Mouse (Mus musculus) stomach, embryonic 16.5 days (tissue): ENCODE results near the gene Cldn16. TPM values are rescaled to one million over a fixed set of nuclear protein-coding genes. Genes with fewer than 3 reads are reported as not detected.
"Not testable (repeated sequence)": the region's sequence is repeated elsewhere in the genome, so short reads cannot be mapped to it uniquely, and the experiment has no call there.

Experiments
- ATAC-seq: fragments of 200-750 bp; cut with Nextera tagmentation; 2 replicates; pipeline ENCODE4 v1.8.0; 2017; ENCODE audit warnings: moderate number of reproducible peaks, moderate TSS enrichment; ENCODE audit not compliant: insufficient read depth, low FRiP score
- H3K27ac ChIP-seq: fragments of 300-500 bp; sonication (generic); 2 replicates; pipeline ENCODE4 v1.5.1; 2014; ENCODE audit warnings: low read length
- H3K27me3 ChIP-seq: fragments of 300-500 bp; sonication (generic); 2 replicates; pipeline ENCODE4 v1.6.1; 2014; ENCODE audit warnings: low read length, control low read depth, mixed read lengths; ENCODE audit not compliant: control insufficient read depth, insufficient read depth
- H3K36me3 ChIP-seq: fragments of 300-500 bp; sonication (generic); 2 replicates; pipeline ENCODE4 v1.6.1; 2014; ENCODE audit warnings: low read length; ENCODE audit not compliant: control insufficient read depth, insufficient read depth
- H3K4me1 ChIP-seq: fragments of 300-500 bp; sonication (generic); 2 replicates; pipeline ENCODE4 v1.6.1; 2014; ENCODE audit warnings: low read length, control low read depth, mixed read lengths; ENCODE audit not compliant: control insufficient read depth, insufficient read depth
- H3K4me2 ChIP-seq: fragments of 300-500 bp; sonication (generic); 2 replicates; pipeline ENCODE4 v1.6.1; 2014; ENCODE audit warnings: low read depth, low read length, mixed read lengths
- H3K4me3 ChIP-seq: fragments of 300-500 bp; sonication (generic); replicated peaks from 2 replicates; pipeline ENCODE4 v1.5.1; 2014; ENCODE audit warnings: mild to moderate bottlenecking, low read length
- H3K9ac ChIP-seq: fragments of 300-500 bp; sonication (generic); 2 replicates; pipeline ENCODE4 v1.6.1; 2014; ENCODE audit warnings: low read length
- H3K9me3 ChIP-seq: fragments of 300-500 bp; sonication (generic); replicated peaks from 2 replicates; pipeline ENCODE4 v1.6.1; 2016; ENCODE audit warnings: low read length, control low read depth; ENCODE audit not compliant: control insufficient read depth
- WGBS: fragments of 180-500 bp; shearing (Covaris S2); extraction: QIAGEN DNeasy Blood & Tissue Kit; methylation state at CpG from one replicate; pipeline ENCODE4 v1.1.7; 2014; 5-methylcytosine and 5-hydroxymethylcytosine counted together
- polyA plus RNA-seq: library from polyadenylated mRNA; unstranded; fragments of >200 nt; fragmentation: Nextera tagmentation; extraction: Ambion mirVana; gene quantifications from 2 replicates; pipeline ENCODE4 v1.2.1, GENCODE M21; 2015

Cldn16 gene
- polyA plus RNA-seq, 1 experiment from 2014 or later: not detected

DNA sequence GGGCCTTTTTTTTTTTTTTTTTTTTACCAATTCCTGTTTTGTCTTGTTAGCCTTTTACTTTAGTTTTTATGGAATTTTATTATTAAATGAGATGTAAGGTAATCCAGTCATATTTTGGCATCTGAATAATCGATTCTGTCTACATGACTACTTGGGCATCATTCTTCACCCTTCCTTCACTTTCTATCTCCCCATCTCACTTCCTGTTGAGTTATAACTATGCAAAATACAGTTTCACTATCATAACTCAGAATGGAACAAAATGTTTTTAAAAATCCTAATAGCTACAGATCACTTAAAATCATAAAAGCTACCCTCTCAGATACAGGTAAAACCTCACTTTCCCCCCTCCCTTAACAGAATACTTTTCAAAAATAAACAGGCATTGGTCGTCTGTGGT is 6.8 kb upstream of the Cldn16 start:
- Histone ChIP-seq H3K9ac (no peak overlapping the region), H3K9me3 (no peaks in the 10 kb centered on the region), H3K36me3 (no peaks in the 10 kb centered on the region), H3K4me1 (no peaks in the 10 kb centered on the region), H3K27ac (no peak overlapping the region), H3K4me3 (no peak overlapping the region), H3K4me2 (no peak overlapping the region), H3K27me3 (no peaks in the 10 kb centered on the region)
- 75% methylated on average over 2 of the region's 2 CpGs for WGBS
- no peak for ATAC-seq

- 84% methylated on average over 4 of the region's 4 CpGs for WGBS
- no peak for ATAC-seq
Observed at GRCm38 (mm10) chr16:26466535-26466934, 3.6 kb downstream of the Cldn16 start.

GRCm38 (mm10) chr16:26471254-26471653 is 8.3 kb downstream of the Cldn16 start:
- H3K27me3 ChIP-seq: no peaks in the 10 kb centered on the region
- ATAC-seq: no peak
- WGBS: 84% methylated on average over 4 of the region's 4 CpGs

More at GRCm38 (mm10) chr16:26466535-26466934, 3.6 kb downstream of the Cldn16 start:
- Histone ChIP-seq H3K9ac (no peak overlapping the region), H3K9me3 (no peaks in the 10 kb centered on the region), H3K4me2 (no peak overlapping the region), H3K4me1 (no peaks in the 10 kb centered on the region), H3K27ac (no peak overlapping the region), H3K36me3 (no peaks in the 10 kb centered on the region), H3K27me3 (no peaks in the 10 kb centered on the region), H3K4me3 (no peak overlapping the region)

GRCm38 (mm10) chr16:26495721-26496120 is 32.8 kb downstream of the Cldn16 start:
- no peaks in the 10 kb centered on the region for H3K27me3 ChIP-seq
- H3K9ac ChIP-seq: no peak overlapping the region
- no peak overlapping the region for H3K27ac ChIP-seq
- ATAC-seq: no peak
- H3K4me3 ChIP-seq: no peak overlapping the region
- 10% methylated on average over 2 of the region's 2 CpGs for WGBS
- H3K9me3 ChIP-seq: no peaks in the 10 kb centered on the region
- H3K4me2 ChIP-seq: no peak overlapping the region
- no peaks in the 10 kb centered on the region for H3K36me3 ChIP-seq
- no peaks in the 10 kb centered on the region for H3K4me1 ChIP-seq

More at GRCm38 (mm10) chr16:26471254-26471653, 8.3 kb downstream of the Cldn16 start:
- Histone ChIP-seq H3K27ac (no peak overlapping the region), H3K36me3 (no peaks in the 10 kb centered on the region), H3K9ac (no peak overlapping the region), H3K4me1 (no peaks in the 10 kb centered on the region), H3K9me3 (no peaks in the 10 kb centered on the region), H3K4me3 (no peak overlapping the region), H3K4me2 (no peak overlapping the region)

- H3K4me1 ChIP-seq, H3K9ac ChIP-seq, H3K27ac ChIP-seq, H3K36me3 ChIP-seq, H3K27me3 ChIP-seq, H3K4me2 ChIP-seq, H3K9me3 ChIP-seq, H3K4me3 ChIP-seq, ATAC-seq: not testable (repeated sequence)
- WGBS: 58% methylated on average over 3 of the region's 3 CpGs
Observed at GRCm38 (mm10) chr16:26499705-26500104, 36.8 kb downstream of the Cldn16 start.

DNA sequence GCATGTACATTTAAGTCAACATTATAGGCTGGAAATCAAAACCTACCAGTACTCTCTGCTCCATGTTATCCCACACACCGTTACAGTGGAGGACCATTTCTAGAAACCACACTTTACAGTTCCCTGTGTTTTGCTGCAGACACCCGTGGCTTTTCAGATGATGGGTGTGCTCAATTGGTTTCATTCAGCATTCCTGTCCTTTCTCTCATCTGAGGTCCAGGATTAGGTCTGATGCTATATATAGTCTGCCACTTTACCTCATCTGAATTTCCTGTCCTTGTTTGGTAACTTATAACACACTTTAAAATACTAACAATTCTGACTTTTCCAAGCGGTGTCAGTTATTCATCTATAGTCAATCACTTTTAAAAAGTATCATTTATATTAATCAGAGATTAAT is 37.8 kb downstream of the Cldn16 start:
- H3K4me1 ChIP-seq: no peaks in the 10 kb centered on the region
- H3K9ac ChIP-seq: no peak overlapping the region
- no peak for ATAC-seq
- no peak overlapping the region for H3K27ac ChIP-seq
- no peak overlapping the region for H3K4me3 ChIP-seq
- WGBS: 81% methylated on average over 3 of the region's 3 CpGs
- H3K27me3 ChIP-seq: no peaks in the 10 kb centered on the region
- H3K36me3 ChIP-seq: no peaks in the 10 kb centered on the region
- H3K9me3 ChIP-seq: no peaks in the 10 kb centered on the region
- no peak overlapping the region for H3K4me2 ChIP-seq

DNA sequence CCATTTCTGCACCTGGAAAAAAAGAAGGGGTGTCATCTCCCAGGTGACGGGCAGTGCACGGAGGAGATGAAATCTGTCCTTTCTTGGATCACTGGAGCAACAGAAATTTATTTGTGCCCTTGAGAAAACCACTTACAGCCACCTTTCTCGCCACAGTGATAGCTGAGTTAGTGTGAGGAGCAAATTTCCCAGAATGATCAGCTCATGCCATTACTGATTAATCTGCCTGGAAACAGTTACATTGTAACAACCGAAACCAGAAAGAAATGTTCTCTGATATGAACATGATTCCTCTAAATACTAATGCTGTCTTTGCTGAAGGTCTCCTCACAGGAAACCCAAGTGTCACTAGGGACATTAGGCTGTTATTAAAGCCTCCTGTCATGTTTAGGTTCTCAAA is 42.0 kb downstream of the Cldn16 start:
- Histone ChIP-seq H3K27me3 (no peaks in the 10 kb centered on the region), H3K36me3 (no peaks in the 10 kb centered on the region), H3K4me1 (no peaks in the 10 kb centered on the region), H3K9me3 (no peaks in the 10 kb centered on the region), H3K4me3 (no peak overlapping the region), H3K9ac (no peak overlapping the region), H3K27ac (no peak overlapping the region), H3K4me2 (no peak overlapping the region)
- 70% methylated on average over 4 of the region's 4 CpGs for WGBS
- no peak for ATAC-seq

GRCm38 (mm10) chr16:26519596-26519995 is 56.7 kb downstream of the Cldn16 start:
- WGBS: 37% methylated on average over 2 of the region's 2 CpGs
- Histone ChIP-seq H3K36me3 (no peaks in the 10 kb centered on the region), H3K4me2 (no peak overlapping the region), H3K9me3 (no peaks in the 10 kb centered on the region), H3K9ac (no peak overlapping the region), H3K27ac (no peak overlapping the region), H3K4me3 (no peak overlapping the region), H3K4me1 (no peaks in the 10 kb centered on the region), H3K27me3 (no peaks in the 10 kb centered on the region)
- ATAC-seq: no peak

DNA sequence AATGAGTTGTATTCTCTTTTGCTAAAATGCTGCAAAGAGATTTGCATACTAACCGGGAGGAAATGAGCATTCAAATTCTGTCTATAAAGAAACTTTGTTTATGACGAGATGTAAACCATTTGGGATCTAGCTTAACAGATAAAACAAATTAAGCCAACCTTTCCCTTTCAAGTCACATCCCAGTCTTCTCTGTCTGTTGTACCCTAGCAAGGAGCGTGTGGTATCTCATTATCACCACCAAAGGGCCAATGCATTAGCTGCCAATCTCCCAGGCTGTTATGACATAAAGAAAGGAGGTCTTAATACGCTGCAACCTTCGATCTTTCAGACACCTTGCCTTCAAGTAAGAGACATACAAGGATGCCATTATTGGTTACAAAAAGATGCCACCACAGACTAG is 62.9 kb downstream of the Cldn16 start:
- no peaks in the 10 kb centered on the region for H3K9me3 ChIP-seq
- no peaks in the 10 kb centered on the region for H3K27me3 ChIP-seq
- H3K4me1 ChIP-seq: 0 out of 2 replicates have a peak, but pooled peaks cover 7% of the 10 kb centered on the region
- ATAC-seq: no peak
- H3K27ac ChIP-seq: no peak overlapping the region
- WGBS: 77% methylated on average over 5 of the region's 5 CpGs
- no peak overlapping the region for H3K4me2 ChIP-seq
- H3K9ac ChIP-seq: no peak overlapping the region
- no peaks in the 10 kb centered on the region for H3K36me3 ChIP-seq
- H3K4me3 ChIP-seq: no peak overlapping the region

DNA sequence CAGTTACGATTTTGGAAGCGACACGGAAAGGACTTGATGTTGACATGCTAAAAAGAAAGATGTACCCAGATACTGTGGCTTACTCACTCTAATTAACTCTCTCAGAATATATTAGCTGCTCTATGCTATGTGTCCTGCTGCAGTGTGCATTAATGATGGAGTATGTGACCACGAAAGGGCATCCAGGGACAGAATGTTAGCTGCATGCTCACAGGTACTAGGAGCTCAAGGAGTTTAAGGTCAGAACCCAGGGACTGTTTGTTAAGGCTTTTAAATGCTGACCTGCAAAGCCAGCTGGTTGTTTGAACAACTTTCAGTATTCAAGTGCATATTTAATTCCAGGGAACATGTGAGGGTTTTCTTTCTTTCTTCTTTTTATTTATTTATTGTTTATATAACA is 63.7 kb downstream of the Cldn16 start, which contains the start of gene Tmem207:
Tmem207 (minus strand) TSS at position 101 of the 400 bp plus-strand sequence.
- ATAC-seq: no peak
- WGBS: 91% methylated on average over 4 of the region's 4 CpGs
- H3K36me3 ChIP-seq: no peaks in the 10 kb centered on the region
- H3K4me2 ChIP-seq: no peak within 1 kb of the TSS
- H3K4me3 ChIP-seq: no peak within 1 kb of the TSS
- H3K9ac ChIP-seq: no peak within 1 kb of the TSS
- H3K4me1 ChIP-seq: 0 out of 2 replicates have a peak, but pooled peaks cover 7% of the 10 kb centered on the region
- no peak within 1 kb of the TSS for H3K27ac ChIP-seq
- H3K9me3 ChIP-seq: no peaks in the 10 kb centered on the region
- no peaks in the 10 kb centered on the region for H3K27me3 ChIP-seq
